Mouse (Mus musculus) midbrain, embryonic 13.5 days (tissue): ENCODE data around the gene Fam198a. TPM values are rescaled to one million over a fixed set of nuclear protein-coding genes. Genes with fewer than 3 reads are reported as not detected.
A peak's percentile ranks its signal among the peaks of the same experiment; 100 is the strongest.

Experiments
- ATAC-seq: fragments of 200-750 bp; cut with Nextera tagmentation; 2 replicates; pipeline ENCODE4 v1.8.0; 2017; ENCODE audit warnings: mild to moderate bottlenecking, moderate TSS enrichment, moderate library complexity
- H3K27ac ChIP-seq: fragments of 300-500 bp; sonication (generic); 2 replicates; pipeline ENCODE4 v1.5.1; 2015; ENCODE audit warnings: inconsistent platforms, mild to moderate bottlenecking, moderate library complexity
- H3K27me3 ChIP-seq: fragments of 300-500 bp; sonication (generic); 2 replicates; pipeline ENCODE4 v1.6.1; 2015; ENCODE audit warnings: mild to moderate bottlenecking, inconsistent platforms
- H3K36me3 ChIP-seq: fragments of 300-500 bp; sonication (generic); 2 replicates; pipeline ENCODE4 v1.6.1; 2015; ENCODE audit warnings: mild to moderate bottlenecking, inconsistent platforms
- H3K4me1 ChIP-seq: fragments of 300-500 bp; sonication (generic); replicated peaks from 2 replicates; pipeline ENCODE4 v1.6.1; 2015; ENCODE audit warnings: inconsistent platforms
- H3K4me2 ChIP-seq: fragments of 300-500 bp; sonication (generic); replicated peaks from 2 replicates; pipeline ENCODE4 v1.6.1; 2015; ENCODE audit warnings: moderate library complexity, mild to moderate bottlenecking, inconsistent platforms
- H3K4me3 ChIP-seq: fragments of 300-500 bp; sonication (generic); replicated peaks from 2 replicates; pipeline ENCODE4 v1.5.1; 2015; ENCODE audit warnings: mild to moderate bottlenecking, inconsistent platforms
- H3K9ac ChIP-seq: fragments of 300-500 bp; sonication (generic); replicated peaks from 2 replicates; pipeline ENCODE4 v1.6.1; 2015; ENCODE audit warnings: mild to moderate bottlenecking, inconsistent platforms
- H3K9me3 ChIP-seq: fragments of 300-500 bp; sonication (generic); 2 replicates; pipeline ENCODE4 v1.6.1; 2016; ENCODE audit warnings: mild to moderate bottlenecking, inconsistent platforms
- WGBS: fragments of 180-500 bp; shearing (Covaris S2); methylation state at CpG from one replicate; pipeline ENCODE4 v1.1.7; 2015; 5-methylcytosine and 5-hydroxymethylcytosine counted together
- polyA plus RNA-seq: library from polyadenylated mRNA; unstranded; fragments of >200 nt; fragmentation: Nextera tagmentation; extraction: Ambion mirVana; gene quantifications from 2 replicates; pipeline ENCODE4 v1.2.1, GENCODE M21; 2015

Fam198a gene
- polyA plus RNA-seq, 1 experiment from 2014 or later: 0.96 TPM

GRCm38 (mm10) chr9:121934856-121935255 is 15.9 kb upstream of the Fam198a start:
- H3K4me2 ChIP-seq: no peak overlapping the region
- 0 out of 2 replicates have a peak, but pooled peaks cover 2% of the 10 kb centered on the region for H3K4me1 ChIP-seq
- no peak for ATAC-seq
- no peak overlapping the region for H3K27ac ChIP-seq
- H3K9me3 ChIP-seq: no peaks in the 10 kb centered on the region
- peaks cover 5% of the 10 kb centered on the region; the same call in 1 of the 2 replicates for H3K27me3 ChIP-seq
- no peak overlapping the region for H3K9ac ChIP-seq
- H3K4me3 ChIP-seq: no peak overlapping the region
- 88% methylated on average over 4 of the region's 4 CpGs for WGBS
- H3K36me3 ChIP-seq: no peaks in the 10 kb centered on the region

GRCm38 (mm10) chr9:121936952-121937351 is 13.8 kb upstream of the Fam198a start:
- Histone ChIP-seq H3K9me3 (no peaks in the 10 kb centered on the region), H3K4me3 (peak overlapping the region; percentile 43), H3K27ac (no peak overlapping the region; the same call in 1 of the 2 replicates), H3K27me3 (peaks cover 5% of the 10 kb centered on the region; the same call in 1 of the 2 replicates), H3K36me3 (no peaks in the 10 kb centered on the region), H3K4me1 (0 out of 2 replicates have a peak, but pooled peaks cover 2% of the 10 kb centered on the region), H3K4me2 (peak overlapping the region; percentile 55), H3K9ac (no peak overlapping the region)
- WGBS: 60% methylated on average over 1 of the region's 1 CpGs
- ATAC-seq: peak; percentile 83

GRCm38 (mm10) chr9:121937451-121937864 is 13.3 kb upstream of the Fam198a start:
- H3K27ac ChIP-seq: peak overlapping the region; percentile 4
- 55% methylated on average over 6 of the region's 6 CpGs for WGBS
- ATAC-seq: peak; percentile 63
- H3K9ac ChIP-seq: peak overlapping the region; percentile 58
- 0 out of 2 replicates have a peak, but pooled peaks cover 2% of the 10 kb centered on the region for H3K4me1 ChIP-seq
- no peaks in the 10 kb centered on the region for H3K9me3 ChIP-seq
- H3K36me3 ChIP-seq: no peaks in the 10 kb centered on the region
- peak overlapping the region; percentile 43 for H3K4me3 ChIP-seq
- H3K4me2 ChIP-seq: peak overlapping the region; percentile 55
- peaks cover 5% of the 10 kb centered on the region; the same call in 1 of the 2 replicates for H3K27me3 ChIP-seq

- Histone ChIP-seq H3K27me3 (peaks cover 5% of the 10 kb centered on the region; the same call in 1 of the 2 replicates), H3K27ac (peak overlapping the region; percentile 4), H3K4me2 (peak overlapping the region; percentile 55), H3K36me3 (no peaks in the 10 kb centered on the region), H3K4me3 (peak overlapping the region; percentile 43), H3K9me3 (no peaks in the 10 kb centered on the region), H3K4me1 (0 out of 2 replicates have a peak, but pooled peaks cover 2% of the 10 kb centered on the region), H3K9ac (peak overlapping the region; percentile 58)
- WGBS: 56% methylated on average over 21 of the region's 21 CpGs
- ATAC-seq: peak; percentile 77
These were observed 12.8 kb upstream of the Fam198a start for GRCm38 (mm10) chr9:121937944-121938355.

- Histone ChIP-seq H3K27ac (no peak overlapping the region), H3K9ac (no peak overlapping the region), H3K36me3 (no peaks in the 10 kb centered on the region), H3K4me2 (no peak overlapping the region), H3K4me3 (no peak overlapping the region), H3K4me1 (0 out of 2 replicates have a peak, but pooled peaks cover 2% of the 10 kb centered on the region), H3K27me3 (no peaks in the 10 kb centered on the region), H3K9me3 (no peaks in the 10 kb centered on the region)
- WGBS: 88% methylated on average over 3 of the region's 3 CpGs
- ATAC-seq: no peak
These were observed 7.8 kb upstream of the Fam198a start for GRCm38 (mm10) chr9:121943005-121943404.

- no peak for ATAC-seq
- H3K27me3 ChIP-seq: no peaks in the 10 kb centered on the region
- WGBS: 86% methylated on average over 3 of the region's 3 CpGs
- H3K27ac ChIP-seq: no peak overlapping the region
- H3K36me3 ChIP-seq: no peaks in the 10 kb centered on the region
- H3K9me3 ChIP-seq: no peaks in the 10 kb centered on the region
- no peak overlapping the region for H3K4me3 ChIP-seq
- H3K9ac ChIP-seq: no peak overlapping the region
- H3K4me1 ChIP-seq: 0 out of 2 replicates have a peak, but pooled peaks cover under 1% of the 10 kb centered on the region
- H3K4me2 ChIP-seq: no peak overlapping the region
These were observed 7.2 kb upstream of the Fam198a start for GRCm38 (mm10) chr9:121943628-121944027.

GRCm38 (mm10) chr9:121947784-121948183 is 3.0 kb upstream of the Fam198a start:
- Histone ChIP-seq H3K27me3 (no peaks in the 10 kb centered on the region), H3K9me3 (no peaks in the 10 kb centered on the region), H3K27ac (no peak overlapping the region), H3K4me1 (peaks cover 11% of the 10 kb centered on the region), H3K36me3 (no peaks in the 10 kb centered on the region), H3K4me2 (no peak overlapping the region), H3K4me3 (no peak overlapping the region), H3K9ac (no peak overlapping the region)
- ATAC-seq: peak; percentile 41; the same call in 1 of the 2 replicates
- 9% methylated on average over 4 of the region's 4 CpGs for WGBS

- 83% methylated on average over 4 of the region's 4 CpGs for WGBS
- Histone ChIP-seq H3K9me3 (no peaks in the 10 kb centered on the region), H3K36me3 (no peaks in the 10 kb centered on the region), H3K9ac (no peak overlapping the region), H3K4me3 (no peak overlapping the region), H3K27ac (no peak overlapping the region), H3K4me1 (peaks cover 11% of the 10 kb centered on the region), H3K27me3 (no peaks in the 10 kb centered on the region), H3K4me2 (no peak overlapping the region)
- no peak for ATAC-seq
These were observed 2.4 kb upstream of the Fam198a start for GRCm38 (mm10) chr9:121948431-121948830.

- Histone ChIP-seq H3K4me1 (peaks cover 11% of the 10 kb centered on the region), H3K36me3 (no peaks in the 10 kb centered on the region), H3K4me2 (peak overlapping the region; percentile 45), H3K27me3 (no peaks in the 10 kb centered on the region), H3K9ac (peak overlapping the region; percentile 54; the same call in 1 of the 2 replicates), H3K9me3 (no peaks in the 10 kb centered on the region), H3K4me3 (peak overlapping the region; percentile 15; the same call in 1 of the 2 replicates), H3K27ac (peak overlapping the region; percentile 15; the same call in 1 of the 2 replicates)
- ATAC-seq: no peak; the same call in none of the 2 replicates
- 42% methylated on average over 4 of the region's 4 CpGs for WGBS
These were observed 281 bp downstream of the Fam198a start for GRCm38 (mm10) chr9:121951114-121951423.

- 93% methylated on average over 6 of the region's 6 CpGs for WGBS
- H3K27me3 ChIP-seq: no peaks in the 10 kb centered on the region
These were observed 1.8 kb downstream of the Fam198a start for GRCm38 (mm10) chr9:121952596-121952995.

GRCm38 (mm10) chr9:121959966-121960635 is 9.3 kb downstream of the Fam198a start:
- H3K27ac ChIP-seq: no peak overlapping the region
- no peaks in the 10 kb centered on the region for H3K27me3 ChIP-seq
- no peak overlapping the region for H3K4me2 ChIP-seq
- H3K9ac ChIP-seq: no peak overlapping the region
- no peak overlapping the region for H3K4me3 ChIP-seq
- peaks cover 2% of the 10 kb centered on the region; the same call in 1 of the 2 replicates for H3K4me1 ChIP-seq
- no peak for ATAC-seq
- no peaks in the 10 kb centered on the region for H3K9me3 ChIP-seq
- WGBS: 61% methylated on average over 7 of the region's 7 CpGs
- no peaks in the 10 kb centered on the region for H3K36me3 ChIP-seq

More at GRCm38 (mm10) chr9:121952596-121952995, 1.8 kb downstream of the Fam198a start:
- H3K4me3 ChIP-seq: no peak overlapping the region
- H3K4me1 ChIP-seq: peaks cover 11% of the 10 kb centered on the region
- no peak overlapping the region for H3K27ac ChIP-seq
- H3K4me2 ChIP-seq: no peak overlapping the region
- no peaks in the 10 kb centered on the region for H3K9me3 ChIP-seq
- peak overlapping the region; percentile 39; the same call in 1 of the 2 replicates for H3K9ac ChIP-seq
- no peaks in the 10 kb centered on the region for H3K36me3 ChIP-seq
- ATAC-seq: no peak

- no peaks in the 10 kb centered on the region for H3K27me3 ChIP-seq
- H3K4me2 ChIP-seq: no peak overlapping the region
- no peaks in the 10 kb centered on the region for H3K36me3 ChIP-seq
- no peak overlapping the region for H3K27ac ChIP-seq
- no peak for ATAC-seq
- no peaks in the 10 kb centered on the region for H3K9me3 ChIP-seq
- WGBS: 89% methylated on average over 7 of the region's 7 CpGs
- H3K9ac ChIP-seq: no peak overlapping the region
- H3K4me1 ChIP-seq: no peaks in the 10 kb centered on the region
- no peak overlapping the region for H3K4me3 ChIP-seq
These were observed 14.2 kb downstream of the Fam198a start for GRCm38 (mm10) chr9:121964941-121965340.
